In the genomic region with DNA sequence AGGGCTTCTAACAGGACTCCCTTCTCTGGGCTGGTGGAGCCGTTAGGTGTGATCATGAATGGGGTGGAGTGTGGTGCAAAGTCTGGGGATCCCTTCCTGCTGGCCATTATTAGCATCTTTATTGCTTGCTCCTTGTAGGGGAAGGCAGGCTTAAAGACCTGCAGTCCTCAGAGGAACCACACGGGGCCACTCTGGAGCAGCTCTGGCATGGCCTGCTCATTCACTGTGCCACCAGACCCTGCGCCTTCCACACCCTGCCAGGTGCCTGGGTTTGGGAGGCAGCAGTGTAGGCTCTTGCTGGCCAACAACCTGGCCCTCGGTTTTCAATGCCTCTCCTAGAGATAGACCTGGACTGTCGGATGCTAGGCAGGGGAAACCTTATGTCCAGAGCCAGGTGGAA, we compare ENCODE assay signal across 7 mouse cellular contexts. TPM values are rescaled to one million over a fixed set of nuclear protein-coding genes. Genes with fewer than 3 reads are reported as not detected.
DNase-seq lines count a peak whose midpoint lies in the region; ATAC-seq lines count a peak whose summit lies in the region.

No protein-coding gene starts in this region.

- H3K27ac ChIP-seq in hindbrain, embryonic 15.5 days (replicated peaks) = no peak overlapping the region

- 5% methylated on average over 5 of the region's 5 CpGs for WGBS in hindbrain, embryonic 15.5 days

- H3K36me3 ChIP-seq in hindbrain, embryonic 15.5 days = no peaks in the 10 kb centered on the region

- H3K27me3 ChIP-seq in hindbrain, embryonic 15.5 days = no peaks in the 10 kb centered on the region

- H3K4me3 ChIP-seq in hindbrain, embryonic 15.5 days = no peak overlapping the region

- ATAC-seq in hindbrain, embryonic 15.5 days (ENCODE audit: low FRiP score, low read depth) = peak; percentile 76
- ATAC-seq in megakaryocyte, adult 5-6 weeks (ENCODE audit: poor library complexity, severe bottlenecking) = peak; percentile 88

- no peak overlapping the region for H3K4me2 ChIP-seq in hindbrain, embryonic 15.5 days

- peaks cover 4% of the 10 kb centered on the region for H3K4me1 ChIP-seq in hindbrain, embryonic 15.5 days (replicated peaks)

- peak; percentile 87 for DNase-seq in adrenal gland, adult 2 months
- DNase-seq in cerebellum, postnatal 36 days = peak; percentile 95 to 97
- DNase-seq in frontal cortex, postnatal 36 days (ENCODE audit: low spot score in 2 of 2) = peak; percentile 84 to 89
- DNase-seq in layer of hippocampus, postnatal 25 days (ENCODE audit: extremely low spot score in 1 of 2, low spot score in 1 of 2) = peak; percentile 82 to 94
- peak; percentile 86 for DNase-seq in right cerebral cortex, postnatal 25 days

- no peaks in the 10 kb centered on the region for H3K9me3 ChIP-seq in hindbrain, embryonic 15.5 days

- no peak overlapping the region for H3K9ac ChIP-seq in hindbrain, embryonic 15.5 days

RNA-seq across cellular contexts. Expression of a gene that starts 7.0 kb away (rescaled TPM):
- 10 to 100 TPM; 17.5 to 29.6 TPM for total RNA-seq in adrenal gland, adult 2 months (2021)
- polyA plus RNA-seq in adrenal gland, adult 2 months (2012; rRNA removed) = 13.3 and 13.5 TPM in 2 replicates
- polyA plus RNA-seq in hindbrain, embryonic 15.5 days (2015; fragmentation: Nextera tagmentation; extraction: Ambion mirVana) = 58.2 and 60.4 TPM in 2 replicates
- total RNA-seq in layer of hippocampus, postnatal 25 days (2021) = 10 to 100 TPM; 48.3 to 49.7 TPM
- total RNA-seq in megakaryocyte, adult 5-6 weeks (2015) = 0.60 TPM in 1 of 2 replicates, not detected in the other
- not detected in 2 replicates for total RNA-seq in megakaryocyte, adult 5-6 weeks (2017)

RNA-seq across cellular contexts. Expression of a gene that starts 29.6 kb away (rescaled TPM):
- total RNA-seq in adrenal gland, adult 2 months (2021) = 1 to 10 TPM; 1.0 to 1.6 TPM
- 7.5 and 9.0 TPM in 2 replicates for polyA plus RNA-seq in adrenal gland, adult 2 months (2012; rRNA removed)
- 30.8 and 32.2 TPM in 2 replicates for polyA plus RNA-seq in hindbrain, embryonic 15.5 days (2015; fragmentation: Nextera tagmentation; extraction: Ambion mirVana)
- 100 to 1,000 TPM; 172 to 174 TPM for total RNA-seq in layer of hippocampus, postnatal 25 days (2021)
- not detected in 2 replicates for total RNA-seq in megakaryocyte, adult 5-6 weeks (2015)
- total RNA-seq in megakaryocyte, adult 5-6 weeks (2017) = not detected in 2 replicates

RNA-seq across cellular contexts. Expression of a gene that starts 57.7 kb away (rescaled TPM):
- under 1 TPM; 0.69 to 0.76 TPM for total RNA-seq in adrenal gland, adult 2 months (2021)
- 0.85 and 1.4 TPM in 2 replicates for polyA plus RNA-seq in adrenal gland, adult 2 months (2012; rRNA removed)
- polyA plus RNA-seq in hindbrain, embryonic 15.5 days (2015; fragmentation: Nextera tagmentation; extraction: Ambion mirVana) = 2.7 and 2.9 TPM in 2 replicates
- total RNA-seq in layer of hippocampus, postnatal 25 days (2021) = 1 to 10 TPM; 5.0 to 5.1 TPM
- not detected in 2 replicates for total RNA-seq in megakaryocyte, adult 5-6 weeks (2015)
- total RNA-seq in megakaryocyte, adult 5-6 weeks (2017) = not detected in 2 replicates

Comparison
In these comparisons a context has a peak if more than half of its experiments do, and no peak if none do; other contexts are left out.
1. RNA of a gene that starts 7.0 kb away (total RNA-seq): 48.3 to 49.7 TPM in layer of hippocampus, postnatal 25 days and 17.5 to 29.6 TPM in adrenal gland, adult 2 months; 0.60 TPM in megakaryocyte, adult 5-6 weeks; every median in the first group is over 10 times any median in the second.
2. RNA of a gene that starts 29.6 kb away (total RNA-seq): 172 to 174 TPM in layer of hippocampus, postnatal 25 days; 1.0 to 1.6 TPM in adrenal gland, adult 2 months and not detected in megakaryocyte, adult 5-6 weeks; every median in the first group is over 10 times any median in the second.
3. Peak in every context shown above with its lines, with median percentiles within 50 percentile points of each other: DNase-seq.